In the genomic region with DNA sequence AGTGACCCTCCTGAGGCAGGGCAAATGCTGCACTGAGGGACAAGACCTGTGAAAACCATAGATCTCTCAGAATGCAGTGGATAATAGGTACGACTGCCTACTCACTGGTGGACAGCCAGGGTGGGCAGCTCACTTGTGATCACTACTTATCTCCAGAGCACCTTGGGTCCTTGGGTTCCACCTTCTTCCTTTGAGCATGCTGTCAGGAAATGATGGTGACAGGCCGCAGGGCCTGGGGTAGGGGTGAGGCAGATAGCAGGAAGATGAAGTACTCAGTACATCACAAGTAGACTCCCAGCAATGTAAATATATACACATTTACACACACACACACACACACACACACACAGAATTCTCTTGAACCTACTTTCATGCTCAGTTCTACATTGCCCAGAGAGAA, we compare ENCODE assay signal across 1 mouse cellular context.
A peak's percentile ranks its signal among the peaks of the same experiment; 100 is the strongest.
TF ChIP-seq lines count a peak whose summit lies in the region.

No protein-coding gene starts in this region.

TF ChIP-seq in MEL, 35 proteins besides CTCF, POLR2A, EP300 and RAD21:
- TF ChIP-seq ZKSCAN1 (IDR thresholded peaks at IDR 0.05; ENCODE audit: low read depth, low read length) (no peak), HCFC1 (IDR thresholded peaks at IDR 0.05; ENCODE audit: low read depth, low read length) (no peak), NELFE (IDR thresholded peaks at IDR 0.05; ENCODE audit: low read depth, low read length) (no peak), USF1 (IDR thresholded peaks at IDR 0.05; ENCODE audit: low read depth, low read length) (no peak), KAT2A (conservative IDR thresholded peaks at IDR 0.05; ENCODE audit: low read depth, low read length) (no peak), TCF12 (IDR thresholded peaks at IDR 0.05; ENCODE audit: low read depth, low read length) (0 out of 2 replicates have a peak, but pooled peaks have one; percentile 24), CHD1 (IDR thresholded peaks at IDR 0.05; ENCODE audit: low read depth, low read length) (no peak), MAZ (IDR thresholded peaks at IDR 0.05; ENCODE audit: low read depth, low read length) (no peak), MYC (IDR thresholded peaks at IDR 0.05; ENCODE audit: low read depth, low read length) (no peak), ETS1 (IDR thresholded peaks at IDR 0.05; ENCODE audit: low read depth, low read length) (no peak), TAL1 (IDR thresholded peaks at IDR 0.05; ENCODE audit: low read length) (peak; percentile 65), CHD2 (IDR thresholded peaks at IDR 0.05; ENCODE audit: low read length) (no peak), USF2 (IDR thresholded peaks at IDR 0.05; ENCODE audit: borderline replicate concordance in 1 of 2, insufficient read depth in 1 of 2, low read depth in 1 of 2, low read length in 2 of 2) (no peak), MYB (IDR thresholded peaks at IDR 0.05; ENCODE audit: low read depth, low read length) (no peak), SMC3 (IDR thresholded peaks at IDR 0.05; ENCODE audit: low read depth, low read length) (no peak), SIN3A (IDR thresholded peaks at IDR 0.05; ENCODE audit: low read length) (no peak), TBP (IDR thresholded peaks at IDR 0.05; ENCODE audit: low read depth, low read length) (no peak), POLR2AphosphoS2 (IDR thresholded peaks at IDR 0.05; ENCODE audit: low read length) (no peak), MXI1 (IDR thresholded peaks at IDR 0.05; ENCODE audit: low read depth, low read length) (no peak), JUND (IDR thresholded peaks at IDR 0.05; ENCODE audit: low read depth, low read length) (no peak), GATA1 (IDR thresholded peaks at IDR 0.05; ENCODE audit: low read depth, low read length) (0 out of 2 replicates have a peak, but pooled peaks have one; percentile 18), E2F4 (IDR thresholded peaks at IDR 0.05; ENCODE audit: borderline replicate concordance, low read depth, low read length) (no peak)
TF ChIP-seq in MEL: peak in this region for 3.
